Mouse (Mus musculus) c-Kit-positive CD71-positive TER-119-positive erythroid progenitor cells, embryonic 14.5 days (primary cell): ENCODE data around the gene Errfi1.

ENCODE experiments used
- DNase-seq: peaks from one replicate; pipeline ENCODE4 v3.0.0-alpha.2; 2013; ENCODE audit warnings: low spot score

Gene Errfi1

DNA sequence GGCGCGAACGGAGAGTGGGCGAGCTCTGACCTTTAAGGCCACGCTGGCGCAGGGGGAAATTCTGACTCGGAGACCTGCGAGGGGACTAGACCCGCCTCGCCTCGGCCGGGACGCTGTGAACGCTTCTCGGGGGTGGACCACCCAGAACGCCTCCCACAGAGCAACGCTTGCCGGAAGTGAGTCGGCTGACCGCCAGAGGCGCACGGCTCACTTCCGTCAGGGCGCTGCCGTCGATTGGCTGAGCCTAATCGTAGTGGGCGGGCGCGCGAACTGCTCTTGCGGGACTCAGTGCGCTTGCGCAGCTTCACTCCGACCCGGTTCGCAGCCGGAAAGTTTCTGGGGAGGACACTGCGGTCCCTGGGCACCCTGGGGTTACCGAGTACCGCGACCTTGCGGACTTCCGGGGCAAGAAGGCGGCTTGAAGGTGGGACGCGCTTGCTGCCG is 60.6 kb downstream of the Errfi1 start, which contains the start of the genes Park7 and Tnfrsf9:
TSS of gene Park7 (minus strand) at position 148 of the 444 bp plus-strand sequence.
TSS of gene Tnfrsf9 (plus strand) at position 273 of the 444 bp plus-strand sequence.
- DNase-seq = peak; percentile 93

DNA sequence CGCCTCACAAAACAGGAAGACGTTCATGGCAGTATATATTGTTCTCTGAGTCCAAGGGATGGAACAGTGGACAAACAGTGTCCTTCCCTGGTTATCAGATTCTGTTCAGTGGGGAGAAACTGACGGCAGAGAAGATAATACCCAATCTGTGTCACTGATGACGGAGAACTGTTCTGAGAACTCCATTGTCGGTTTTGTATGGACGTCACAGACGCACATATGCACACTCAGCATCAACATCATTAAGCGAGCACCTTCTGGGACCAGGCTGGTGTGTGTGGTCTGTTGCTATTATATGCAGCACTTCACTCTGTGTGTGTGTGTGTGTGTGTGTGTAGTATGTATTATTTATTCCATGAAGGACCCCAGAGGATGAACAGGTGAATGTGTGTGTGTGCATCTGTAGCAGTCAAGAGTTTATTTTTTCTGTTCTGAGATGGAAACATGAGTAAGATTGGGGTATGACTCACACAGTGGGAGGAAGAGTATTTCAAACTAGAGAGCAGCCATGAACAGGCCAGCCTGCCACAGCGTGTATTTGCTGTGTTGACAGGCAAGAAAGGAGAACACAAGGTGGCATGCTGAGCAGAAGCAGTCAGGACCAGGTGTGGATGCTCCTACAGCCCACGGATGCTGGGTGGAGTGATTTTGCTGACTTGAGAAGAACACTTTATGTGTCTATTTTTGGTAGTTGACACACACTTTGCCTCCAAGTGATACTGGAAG is 61.6 kb downstream of the Errfi1 start:
- DNase-seq = no peak

DNA sequence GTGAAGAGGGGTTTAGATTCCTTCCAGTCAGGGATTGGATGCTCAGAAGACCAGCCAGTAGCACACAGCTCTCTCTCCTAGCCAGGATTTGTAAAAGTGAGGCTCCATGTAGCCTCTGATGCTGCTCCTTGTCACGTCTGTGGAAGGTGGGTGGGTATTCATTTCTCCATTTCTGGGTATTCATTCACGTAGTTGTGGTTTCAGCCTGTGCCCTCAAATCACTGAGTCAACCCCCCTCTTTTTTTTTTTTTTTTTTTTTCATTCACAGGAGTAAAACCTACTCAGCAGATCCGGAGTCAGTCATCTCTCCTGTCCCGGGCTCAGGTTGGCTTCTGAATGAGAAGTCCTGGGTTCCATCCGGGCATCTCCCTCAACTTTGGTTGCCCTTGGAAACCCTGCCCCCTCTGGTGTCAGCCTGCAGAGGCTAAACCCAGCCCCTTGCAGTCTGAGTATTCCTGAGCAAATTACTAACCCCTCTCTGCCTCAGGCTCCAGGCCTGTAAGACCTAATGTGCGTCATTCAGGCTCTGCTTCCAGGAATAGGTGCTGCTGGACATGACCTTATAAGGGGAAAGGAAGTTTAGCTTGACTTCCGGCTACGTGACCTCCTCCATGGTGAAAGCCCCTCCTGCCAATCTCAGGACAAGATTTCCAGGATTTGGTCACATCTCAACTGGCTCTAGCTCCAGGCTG is 63.8 kb downstream of the Errfi1 start:
- DNase-seq = no peak
